Mouse (Mus musculus) embryonic facial prominence, embryonic 14.5 days (tissue): ENCODE results near the gene Magel2. TPM values are rescaled to one million over a fixed set of nuclear protein-coding genes. Genes with fewer than 3 reads are reported as not detected.
A peak's percentile ranks its signal among the peaks of the same experiment; 100 is the strongest.

Source experiments
- ATAC-seq: fragments of 200-750 bp; cut with Nextera tagmentation; 2 replicates; pipeline ENCODE4 v1.8.0; 2017; ENCODE audit warnings: low read depth, moderate number of reproducible peaks, moderate TSS enrichment
- DNase-seq: peaks from one replicate; pipeline ENCODE4 v3.0.0-alpha.2; 2015; ENCODE audit warnings: low spot score
- H3K27ac ChIP-seq: fragments of 300-500 bp; sonication (generic); replicated peaks from 2 replicates; pipeline ENCODE4 v1.5.1; 2014; ENCODE audit warnings: low read depth, mild to moderate bottlenecking, low read length, moderate library complexity
- H3K27me3 ChIP-seq: fragments of 300-500 bp; sonication (generic); replicated peaks from 2 replicates; pipeline ENCODE4 v1.6.1; 2014; ENCODE audit warnings: low read length; ENCODE audit not compliant: control insufficient read depth, insufficient read depth
- H3K36me3 ChIP-seq: fragments of 300-500 bp; sonication (generic); 2 replicates; pipeline ENCODE4 v1.6.1; 2014; ENCODE audit warnings: low read length, mixed read lengths; ENCODE audit not compliant: control insufficient read depth, insufficient read depth
- H3K4me1 ChIP-seq: fragments of 300-500 bp; sonication (generic); 2 replicates; pipeline ENCODE4 v1.6.1; 2014; ENCODE audit warnings: antibody characterized with exemption, low read length; ENCODE audit not compliant: control insufficient read depth, insufficient read depth
- H3K4me2 ChIP-seq: fragments of 300-500 bp; sonication (generic); 2 replicates; pipeline ENCODE4 v1.6.1; 2014; ENCODE audit warnings: low read depth, mild to moderate bottlenecking, low read length, moderate library complexity, mixed read lengths
- H3K4me3 ChIP-seq: fragments of 300-500 bp; sonication (generic); 2 replicates; pipeline ENCODE4 v1.5.1; 2014; ENCODE audit warnings: low read depth, mild to moderate bottlenecking, low read length
- H3K9ac ChIP-seq: fragments of 300-500 bp; sonication (generic); 2 replicates; pipeline ENCODE4 v1.6.1; 2014; ENCODE audit warnings: low read depth, mild to moderate bottlenecking, low read length, moderate library complexity, mixed read lengths
- H3K9me3 ChIP-seq: fragments of 300-500 bp; sonication (generic); 2 replicates; pipeline ENCODE4 v1.6.1; 2016; ENCODE audit warnings: low read length; ENCODE audit not compliant: control insufficient read depth
- WGBS: fragments of 180-500 bp; shearing (Covaris S2); extraction: QIAGEN DNeasy Blood & Tissue Kit; methylation state at CpG from one replicate; pipeline ENCODE4 v1.1.7; 2014; 5-methylcytosine and 5-hydroxymethylcytosine counted together
- polyA plus RNA-seq: library from polyadenylated mRNA; unstranded; fragments of >200 nt; fragmentation: Nextera tagmentation; extraction: Ambion mirVana; gene quantifications from 2 replicates; pipeline ENCODE4 v1.2.1, GENCODE M21; 2014

The Magel2 gene
- polyA plus RNA-seq, 1 experiment from 2014 or later = 13.3 TPM

DNA sequence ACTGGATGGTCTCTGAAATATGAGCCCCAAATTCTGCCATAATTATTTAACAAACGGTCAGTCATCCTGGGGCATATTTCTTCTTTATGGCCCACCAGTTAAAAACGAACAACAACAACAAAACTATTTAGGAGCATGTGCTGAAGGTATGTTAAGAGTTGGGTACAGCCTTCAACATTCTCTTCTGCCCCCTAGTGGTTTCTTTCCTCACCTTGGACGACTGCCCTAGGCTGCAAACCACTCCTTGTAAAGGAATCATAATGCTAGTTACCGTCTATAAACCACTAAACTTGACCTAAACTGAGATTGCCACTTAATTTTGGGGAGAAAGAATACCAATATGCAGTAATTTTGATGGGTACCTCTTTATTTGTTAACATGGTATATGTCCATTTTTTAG, 1.2 kb upstream of the Magel2 start:
- Histone ChIP-seq H3K36me3 (no peaks in the 10 kb centered on the region), H3K9me3 (peaks cover 8% of the 10 kb centered on the region; the same call in 1 of the 2 replicates), H3K4me1 (no peaks in the 10 kb centered on the region), H3K4me2 (no peak overlapping the region), H3K27me3 (no peaks in the 10 kb centered on the region), H3K4me3 (no peak overlapping the region), H3K9ac (no peak overlapping the region), H3K27ac (no peak overlapping the region)
- DNase-seq (peak; percentile 45), ATAC-seq (no peak)
- 26% methylated on average over 4 of the region's 4 CpGs for WGBS

DNA sequence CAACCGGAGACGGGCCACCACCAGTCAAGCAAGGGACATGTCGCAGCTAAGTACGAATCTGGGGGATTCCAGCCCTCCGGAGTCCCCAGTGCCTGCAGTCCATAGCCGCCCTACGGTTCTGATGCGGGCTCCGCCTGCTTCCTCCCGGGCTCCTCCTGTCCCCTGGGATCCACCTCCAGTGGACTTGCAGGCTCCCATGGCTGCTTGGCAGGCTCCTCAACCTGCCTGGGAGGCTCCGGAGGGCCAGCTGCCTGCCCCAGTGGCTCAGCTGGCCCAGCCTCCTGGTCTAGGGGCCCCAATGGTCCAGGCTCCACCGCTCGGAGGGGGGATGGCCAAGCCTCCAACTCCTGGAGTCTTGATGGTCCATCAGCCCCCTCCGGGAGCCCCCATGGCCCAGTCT, 503 bp downstream of the Magel2 start:
- Histone ChIP-seq H3K4me2 (peak overlapping the region; percentile 55), H3K9me3 (peaks cover 8% of the 10 kb centered on the region; the same call in 1 of the 2 replicates), H3K27ac (peak overlapping the region; percentile 55; the same call in 1 of the 2 replicates), H3K4me3 (peak overlapping the region; percentile 52), H3K36me3 (no peaks in the 10 kb centered on the region), H3K4me1 (no peaks in the 10 kb centered on the region), H3K27me3 (no peaks in the 10 kb centered on the region), H3K9ac (peak overlapping the region; percentile 71)
- DNase-seq (peak; percentile 15), ATAC-seq (peak; percentile 54)
- 28% methylated on average over 11 of the region's 14 CpGs for WGBS

DNA sequence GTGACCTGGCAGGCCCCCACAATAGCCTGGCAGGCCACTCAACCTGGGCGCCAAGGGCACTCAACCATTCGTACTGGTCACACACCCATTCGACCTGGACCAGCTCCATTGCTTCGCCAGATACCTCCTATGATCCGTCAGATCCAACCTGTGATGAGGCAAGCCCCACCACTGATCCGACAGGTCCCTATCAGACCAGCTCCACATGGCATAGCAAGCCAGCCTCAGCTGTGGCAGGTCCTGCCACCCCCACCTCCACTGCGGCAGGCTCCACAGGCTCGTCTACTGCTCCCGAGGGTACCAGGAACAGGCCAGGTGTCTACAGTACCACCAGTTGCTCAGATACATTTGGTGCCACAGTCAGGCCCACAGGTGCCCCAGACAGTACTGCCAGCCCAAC, 1.7 kb downstream of the Magel2 start:
- Histone ChIP-seq H3K27me3 (no peaks in the 10 kb centered on the region), H3K36me3 (no peaks in the 10 kb centered on the region), H3K4me1 (no peaks in the 10 kb centered on the region), H3K4me3 (peak overlapping the region; percentile 52), H3K27ac (no peak overlapping the region), H3K9me3 (peaks cover 8% of the 10 kb centered on the region; the same call in 1 of the 2 replicates), H3K9ac (peak overlapping the region; percentile 8; the same call in 1 of the 2 replicates), H3K4me2 (peak overlapping the region; percentile 55; the same call in 1 of the 2 replicates)
- ATAC-seq (no peak), DNase-seq (no peak)
- WGBS = 88% methylated on average over 8 of the region's 9 CpGs

DNA sequence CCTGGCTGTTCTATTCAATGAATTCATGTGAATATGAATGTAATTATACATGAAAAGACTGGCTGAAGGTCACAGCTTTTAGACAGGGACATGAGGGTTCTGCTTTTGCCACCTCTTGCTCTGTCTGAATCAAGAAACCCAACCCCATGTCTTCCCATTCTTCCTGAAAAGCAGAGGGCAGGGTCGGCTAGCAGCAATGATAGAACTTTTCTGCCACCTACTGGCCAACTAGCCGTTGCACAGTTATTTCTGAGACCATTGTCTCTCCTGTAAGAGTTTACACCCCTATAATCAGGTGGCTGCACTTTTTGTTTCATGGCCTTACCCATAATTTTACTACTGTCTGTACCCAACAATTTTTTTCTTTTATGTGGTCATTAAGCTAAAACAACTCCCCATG, 5.6 kb downstream of the Magel2 start:
- no peaks in the 10 kb centered on the region for H3K4me1 ChIP-seq
- WGBS = 7% methylated on average over 2 of the region's 2 CpGs
- no peak overlapping the region for H3K27ac ChIP-seq
- H3K27me3 ChIP-seq = no peaks in the 10 kb centered on the region
- H3K4me3 ChIP-seq = no peak overlapping the region
- H3K9ac ChIP-seq = no peak overlapping the region
- H3K36me3 ChIP-seq = no peaks in the 10 kb centered on the region
- ATAC-seq = 0 out of 2 replicates have a peak, but pooled peaks have one; percentile 55
- DNase-seq = peak; percentile 55
- peaks cover 8% of the 10 kb centered on the region; the same call in 1 of the 2 replicates for H3K9me3 ChIP-seq
- no peak overlapping the region for H3K4me2 ChIP-seq

DNA sequence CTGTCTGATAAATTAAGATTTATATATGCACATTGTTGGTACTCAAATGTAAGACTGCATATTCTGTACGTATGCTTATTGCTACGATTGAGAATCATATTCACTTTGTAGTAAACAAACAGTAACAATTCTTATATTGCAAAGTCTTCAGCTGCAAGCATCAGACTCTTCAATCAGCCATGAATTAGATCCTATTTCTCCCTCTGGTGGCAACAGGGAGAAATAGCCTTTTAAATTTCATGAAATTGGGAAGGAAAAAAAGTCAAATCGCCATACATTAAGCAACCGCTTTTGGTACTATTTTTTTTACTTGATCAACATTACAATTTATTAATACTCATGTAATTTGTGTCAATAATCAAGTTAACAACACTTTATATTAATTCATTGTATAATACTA, 11.5 kb downstream of the Magel2 start:
- no peaks in the 10 kb centered on the region for H3K4me1 ChIP-seq
- H3K27ac ChIP-seq = no peak overlapping the region
- no peaks in the 10 kb centered on the region for H3K27me3 ChIP-seq
- H3K9me3 ChIP-seq = no peaks in the 10 kb centered on the region
- H3K9ac ChIP-seq = no peak overlapping the region
- no peak overlapping the region for H3K4me2 ChIP-seq
- no peak for ATAC-seq
- 42% methylated on average over 4 of the region's 4 CpGs for WGBS
- no peak for DNase-seq
- H3K36me3 ChIP-seq = no peaks in the 10 kb centered on the region
- no peak overlapping the region for H3K4me3 ChIP-seq

DNA sequence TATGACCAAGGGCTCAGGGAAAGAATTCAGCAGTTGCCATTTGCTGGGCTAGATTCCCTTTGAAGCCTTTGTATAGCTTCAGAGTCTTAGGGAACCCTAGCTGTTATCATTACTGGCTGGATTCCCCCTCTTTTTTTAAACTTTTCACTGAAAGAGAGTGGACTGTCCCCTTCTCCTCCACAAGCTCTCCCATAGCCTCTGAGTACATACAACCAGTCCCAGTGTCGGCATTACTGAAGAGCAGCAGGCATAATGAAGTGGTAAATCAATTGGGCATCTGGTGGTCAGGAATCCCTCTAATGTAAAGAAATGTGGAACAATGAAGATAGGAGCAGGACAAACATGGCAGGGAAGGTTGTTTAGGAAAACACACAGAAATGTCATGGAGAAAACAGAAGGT, 15.4 kb downstream of the Magel2 start:
- Histone ChIP-seq H3K27me3 (no peaks in the 10 kb centered on the region), H3K27ac (no peak overlapping the region), H3K9ac (no peak overlapping the region), H3K4me1 (no peaks in the 10 kb centered on the region), H3K36me3 (no peaks in the 10 kb centered on the region), H3K4me2 (no peak overlapping the region), H3K4me3 (no peak overlapping the region), H3K9me3 (no peaks in the 10 kb centered on the region)
- DNase-seq = no peak
- 53% methylated on average over 1 of the region's 1 CpGs for WGBS
- ATAC-seq = no peak

DNA sequence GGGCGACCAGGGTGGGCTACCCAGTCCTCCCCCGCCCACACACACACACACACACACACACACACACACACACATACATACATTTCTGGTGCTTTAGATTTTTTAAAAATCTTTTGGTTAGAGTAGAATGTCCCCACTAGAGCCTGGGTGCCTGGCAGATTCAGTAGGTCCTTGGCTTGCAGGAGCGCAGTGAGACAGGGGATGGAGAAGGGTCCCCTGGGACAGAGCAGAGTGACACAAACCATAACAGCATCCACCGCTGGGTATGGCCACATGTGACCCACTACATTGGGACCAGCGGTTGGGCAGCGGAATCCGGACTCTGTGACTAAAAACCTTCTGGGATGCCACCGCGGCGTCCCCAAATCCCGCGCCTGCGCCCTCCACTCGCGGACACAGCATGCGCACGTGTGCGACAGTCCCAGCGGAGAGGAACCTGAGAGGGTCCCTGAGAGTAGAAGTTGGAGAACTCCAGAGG, 29.8 kb downstream of the Magel2 start:
- H3K9me3 ChIP-seq = no peaks in the 10 kb centered on the region
- peak overlapping the region; percentile 21 for H3K4me3 ChIP-seq
- H3K4me1 ChIP-seq = no peaks in the 10 kb centered on the region
- H3K4me2 ChIP-seq = peak overlapping the region; percentile 43
- ATAC-seq = no peak; the same call in 1 of the 2 replicates
- DNase-seq = peak; percentile 9
- no peak overlapping the region for H3K9ac ChIP-seq
- H3K27ac ChIP-seq = no peak overlapping the region
- H3K36me3 ChIP-seq = no peaks in the 10 kb centered on the region
- WGBS = 56% methylated on average over 19 of the region's 19 CpGs
- no peaks in the 10 kb centered on the region for H3K27me3 ChIP-seq

DNA sequence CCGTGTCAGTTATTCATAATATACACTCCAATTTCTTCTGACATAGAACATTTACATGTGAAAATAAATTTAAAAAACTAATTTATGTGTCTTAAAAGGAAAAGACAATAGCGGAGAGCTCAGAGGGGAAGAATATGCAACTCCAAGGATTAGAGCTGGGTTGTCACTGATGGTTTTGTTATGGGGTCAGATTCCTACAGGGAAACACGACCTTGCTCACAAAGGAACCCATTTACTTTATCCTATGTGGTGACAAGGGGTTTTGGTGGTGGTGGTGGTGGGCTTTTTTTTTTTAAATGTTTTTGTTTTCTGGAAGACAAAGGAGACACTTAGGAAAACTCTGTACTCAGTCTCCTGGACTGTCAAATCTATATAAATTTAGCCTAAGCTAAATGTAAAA, 31.0 kb downstream of the Magel2 start:
- DNase-seq (no peak), ATAC-seq (no peak)
- no peak overlapping the region for H3K27ac ChIP-seq
- H3K4me1 ChIP-seq = no peaks in the 10 kb centered on the region
- no peak overlapping the region for H3K9ac ChIP-seq
- no peaks in the 10 kb centered on the region for H3K9me3 ChIP-seq
- H3K4me2 ChIP-seq = no peak overlapping the region
- 46% methylated on average over 3 of the region's 3 CpGs for WGBS
- H3K4me3 ChIP-seq = no peak overlapping the region
- H3K27me3 ChIP-seq = no peaks in the 10 kb centered on the region
- H3K36me3 ChIP-seq = no peaks in the 10 kb centered on the region

- Histone ChIP-seq H3K36me3 (no peaks in the 10 kb centered on the region), H3K4me2 (no peak overlapping the region), H3K4me3 (no peak overlapping the region), H3K9me3 (0 out of 2 replicates have a peak, but pooled peaks cover 5% of the 10 kb centered on the region), H3K4me1 (no peaks in the 10 kb centered on the region), H3K9ac (no peak overlapping the region), H3K27me3 (no peaks in the 10 kb centered on the region), H3K27ac (no peak overlapping the region)
- 51% methylated on average over 1 of the region's 1 CpGs for WGBS
- no peak for ATAC-seq
- DNase-seq = no peak
Observed at GRCm38 (mm10) chr7:62415222-62415621, 38.4 kb downstream of the Magel2 start.
